Mouse (Mus musculus) testis, adult 2 months (tissue): ENCODE measurements around the gene Cyth1.

Source experiments
- CTCF ChIP-seq: fragments of 200-500 bp; IDR thresholded peaks from 2 replicates; pipeline ENCODE4 v1.5.1; 2012; ENCODE audit warnings: low read depth, mild to moderate bottlenecking, inconsistent platforms, low read length, moderate library complexity; ENCODE audit not compliant: control insufficient read depth, insufficient read depth, insufficient replicate concordance
- POLR2A ChIP-seq: fragments of 200-500 bp; IDR thresholded peaks from 2 replicates; pipeline ENCODE4 v1.6.1; 2012; ENCODE audit warnings: low read depth, mild to moderate bottlenecking, inconsistent platforms, low read length, moderate library complexity; ENCODE audit not compliant: control insufficient read depth

GRCm38 (mm10) chr11:118249012-118249383 is 606 bp upstream of the Cyth1 start:
- TF ChIP-seq CTCF: no peak
- no peak for TF ChIP-seq POLR2A
